Mouse (Mus musculus) cerebellum, postnatal 25 days (tissue): ENCODE measurements around the gene Top1.
"Not testable (repeated sequence)": the region's sequence is repeated elsewhere in the genome, so short reads cannot be mapped to it uniquely, and the experiment has no call there.

Source experiments
- DNase-seq, 2 experiments: peaks; one replicate each; pipeline ENCODE4 v3.0.0; 2021; ENCODE audit warnings: mixed read lengths in 2 of 2

The Top1 gene

DNA sequence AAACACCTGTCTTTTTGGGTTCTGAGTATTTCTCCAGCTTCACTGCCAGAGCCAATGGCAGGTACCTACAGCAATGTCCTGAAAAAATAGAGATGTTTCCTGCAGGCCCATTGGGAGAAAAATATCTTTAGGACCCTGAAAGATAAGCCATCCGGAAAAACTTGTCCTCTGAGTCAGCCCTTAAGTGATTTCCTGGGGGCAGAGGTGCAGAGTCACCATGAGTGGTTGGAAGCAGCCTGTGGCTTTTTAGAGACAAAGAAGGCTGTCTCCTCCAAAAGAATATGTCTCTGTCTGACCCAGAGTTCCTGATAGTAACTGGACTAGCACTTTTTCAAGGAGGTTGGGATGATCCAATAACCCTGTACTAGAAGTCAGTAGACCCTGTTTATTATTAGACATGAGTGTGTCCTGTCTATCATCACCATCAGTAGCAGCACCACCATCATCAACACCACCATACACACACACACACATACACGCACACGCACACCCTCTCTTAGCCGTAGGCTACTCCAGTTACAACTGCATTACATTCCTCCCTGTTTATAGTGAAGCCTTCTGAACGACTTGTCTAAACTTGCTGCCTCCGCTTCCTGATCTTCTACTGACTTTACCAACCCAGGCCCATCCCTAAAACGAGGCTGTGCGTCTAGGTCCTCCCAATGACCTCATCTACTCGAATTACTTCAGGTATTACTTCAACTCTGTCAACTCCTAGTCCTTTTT is 14.7 kb upstream of the Top1 start:
- DNase-seq, result no peak

DNA sequence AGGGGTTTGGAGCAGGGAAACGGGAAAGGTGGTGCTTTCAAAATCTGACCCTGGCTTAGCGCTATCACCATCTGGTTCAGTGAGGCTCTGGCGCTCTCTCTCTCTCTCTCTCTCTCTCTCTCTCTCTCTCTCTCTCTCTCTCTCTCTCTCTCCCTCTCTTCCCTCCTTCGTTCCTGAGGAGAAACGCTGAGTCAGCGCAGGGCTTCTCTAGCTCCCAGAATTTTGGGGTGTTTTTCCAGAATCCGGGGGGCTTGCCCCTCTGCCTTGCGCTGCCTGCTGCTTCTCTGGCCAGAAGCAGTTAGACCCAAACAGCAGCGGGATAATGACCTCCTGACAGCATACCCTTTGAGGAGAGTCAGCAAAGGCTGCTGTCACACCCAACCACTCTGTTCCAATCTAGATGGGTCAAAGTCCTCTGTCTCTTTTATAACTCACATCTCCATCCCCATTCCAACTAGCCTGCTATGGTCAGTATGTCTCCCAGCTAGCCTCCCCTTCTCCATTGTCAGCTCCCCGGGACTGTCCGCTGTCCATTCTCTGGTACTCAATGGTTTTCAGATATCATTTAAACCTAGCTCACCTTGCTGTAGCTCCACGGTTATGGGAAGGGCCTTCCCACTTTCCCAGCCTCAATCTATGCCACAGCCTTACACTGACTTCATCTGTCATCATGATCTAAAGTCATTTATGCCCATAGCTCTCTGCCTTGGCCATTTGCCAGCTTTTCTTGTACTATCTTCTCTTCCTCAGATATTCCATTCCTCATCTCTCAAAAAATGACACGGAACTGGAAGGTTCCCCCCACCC is 5.6 kb upstream of the Top1 start:
- DNase-seq, result no peak

DNA sequence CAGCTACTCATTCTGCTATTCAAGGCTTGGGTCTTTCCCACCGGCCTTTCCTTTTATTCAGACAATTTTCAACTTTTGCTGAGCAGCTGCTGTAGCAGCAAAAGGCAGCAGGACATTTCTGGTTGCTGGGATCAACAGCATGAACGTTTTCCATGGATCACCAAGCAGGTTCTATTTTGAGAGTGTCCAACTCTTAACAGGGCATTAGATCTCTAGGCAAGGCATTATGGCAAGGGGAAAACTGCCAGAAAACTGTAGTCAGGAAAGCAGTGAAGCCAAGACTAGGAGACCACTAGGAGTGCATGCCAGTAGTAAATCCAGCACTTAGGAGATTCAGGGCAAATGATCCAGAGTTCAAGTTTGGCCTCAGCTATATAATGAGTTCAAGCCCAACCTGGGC is 4.5 kb upstream of the Top1 start:
- DNase-seq, result no peak

DNA sequence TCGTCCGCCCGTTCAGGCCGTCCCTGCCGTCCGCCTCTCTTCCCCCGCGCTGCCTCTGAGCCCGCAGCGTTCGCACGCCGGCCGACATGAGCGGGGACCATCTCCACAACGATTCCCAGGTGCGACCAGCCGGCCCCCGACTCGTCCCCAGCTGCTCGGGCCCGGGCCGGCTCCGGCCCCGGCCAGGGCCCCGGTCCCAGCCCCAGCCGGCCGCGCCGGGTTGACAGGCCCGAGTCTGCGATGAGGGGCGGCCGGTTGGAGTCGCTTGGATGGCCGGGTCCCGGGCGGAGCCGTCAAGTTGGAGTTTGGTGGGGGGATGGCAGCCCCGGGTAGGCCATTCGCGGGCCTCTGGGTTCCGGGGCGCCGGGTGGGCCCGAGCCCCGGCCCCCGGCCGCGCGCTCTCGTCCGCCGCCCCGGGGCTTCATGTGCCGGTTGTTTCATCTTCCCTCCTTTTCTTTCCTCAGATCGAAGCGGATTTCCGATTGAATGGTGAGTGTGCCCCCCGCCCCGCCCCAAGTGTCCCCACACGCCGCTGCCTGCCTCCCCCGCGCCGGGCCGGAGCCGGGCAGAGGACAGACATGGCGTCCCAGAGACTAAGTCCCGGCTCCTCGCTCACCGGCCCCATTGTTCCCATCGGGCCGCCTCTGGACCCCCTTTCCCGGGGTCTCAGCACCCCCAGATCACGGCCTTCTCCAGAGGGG is 606 bp downstream of the Top1 start:
- peak; percentile 70 to 71 for DNase-seq

DNA sequence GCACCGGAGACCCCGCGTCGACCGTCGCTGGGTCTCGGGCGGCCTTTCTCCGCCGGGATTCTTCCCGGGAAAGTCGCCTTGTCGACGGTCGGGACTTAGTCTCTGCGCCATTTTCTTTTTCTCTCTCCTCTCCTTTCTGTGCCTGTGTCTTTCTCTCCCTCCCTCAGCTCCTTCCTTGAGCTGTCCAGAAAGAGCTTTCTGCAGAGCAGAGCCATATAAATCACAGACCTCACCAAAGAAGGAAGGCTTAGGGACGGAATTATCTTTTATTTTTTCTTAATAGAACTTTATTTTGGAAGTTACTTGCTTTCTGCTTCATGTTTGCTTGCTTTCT is 1.1 kb downstream of the Top1 start:
- DNase-seq, result no peak

DNA sequence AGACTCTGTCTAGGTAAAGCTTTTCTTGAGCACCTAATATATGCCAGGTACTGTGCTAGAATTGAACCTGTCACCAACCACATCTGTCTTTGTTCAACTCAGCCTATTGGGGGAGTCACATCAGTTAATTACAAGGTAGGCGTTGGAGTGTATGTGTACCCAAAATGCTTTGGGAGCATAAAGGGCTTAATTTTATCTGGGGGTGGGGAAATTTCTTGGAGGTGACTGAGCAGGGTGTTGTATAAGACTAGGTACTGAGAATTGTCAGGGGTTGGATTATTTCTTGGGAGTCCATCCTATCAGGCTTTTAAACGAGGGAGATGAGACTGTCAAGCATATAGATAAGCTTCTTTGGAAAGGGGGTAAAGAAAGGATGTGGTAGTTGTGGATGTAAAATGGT is 2.4 kb downstream of the Top1 start:
- no peak for DNase-seq

DNA sequence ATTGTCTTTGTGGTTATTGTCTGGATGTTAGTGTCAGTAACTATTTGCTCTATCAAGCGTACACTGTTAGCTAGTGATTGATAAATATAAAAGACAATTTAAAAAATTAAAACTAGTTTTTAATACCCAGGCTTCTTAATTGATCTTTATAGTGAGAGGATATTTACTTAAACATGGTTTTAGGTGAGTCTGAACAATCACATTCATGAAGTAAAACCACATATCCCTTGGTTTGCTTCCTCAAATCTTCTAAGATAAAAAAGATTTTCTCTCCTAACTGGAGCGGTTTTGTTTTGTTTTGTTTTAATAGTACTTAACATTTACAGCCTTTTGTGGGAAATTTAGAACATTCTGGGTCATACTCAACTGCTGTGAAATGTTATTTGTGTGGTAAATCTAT is 3.4 kb downstream of the Top1 start:
- DNase-seq, result no peak

DNA sequence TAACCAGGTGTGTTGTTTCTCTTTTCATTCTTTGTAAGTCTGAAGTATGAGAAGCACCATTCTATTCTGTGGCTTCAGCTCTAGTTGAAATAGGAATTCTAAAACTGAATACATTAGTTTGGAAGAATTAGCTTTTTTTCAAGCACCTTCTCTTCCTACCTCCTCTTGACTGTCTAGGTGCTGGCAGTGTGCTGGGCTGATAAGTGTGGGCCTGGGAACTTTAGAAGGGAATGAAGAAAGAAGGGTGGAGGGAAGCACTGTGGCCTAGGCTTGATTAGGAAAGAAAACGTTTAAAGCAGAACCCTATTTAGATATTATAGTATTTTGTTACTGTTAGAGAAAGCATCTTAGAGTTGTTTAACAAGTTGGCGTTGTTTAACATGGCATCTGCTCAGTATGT is 5.5 kb downstream of the Top1 start:
- DNase-seq, result no peak

DNA sequence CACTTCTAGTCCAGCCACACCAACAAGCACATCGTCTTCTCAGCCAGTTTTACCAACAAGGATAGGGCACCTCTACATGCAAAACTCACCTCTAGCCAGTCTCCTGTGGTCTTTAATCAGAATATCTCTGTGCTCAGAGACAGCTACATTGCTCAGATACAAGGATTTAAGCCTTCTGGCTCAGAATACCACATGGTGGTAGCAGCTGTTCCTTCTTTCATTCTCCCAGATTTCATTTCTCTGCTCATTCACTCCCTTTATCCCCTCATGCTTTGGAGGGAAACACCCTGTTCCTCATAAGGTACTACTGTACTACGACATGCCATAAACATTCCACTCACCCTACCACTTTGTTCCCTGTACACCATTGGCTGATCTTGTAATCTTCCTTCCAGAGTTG is 7.5 kb downstream of the Top1 start:
- no peak for DNase-seq

DNA sequence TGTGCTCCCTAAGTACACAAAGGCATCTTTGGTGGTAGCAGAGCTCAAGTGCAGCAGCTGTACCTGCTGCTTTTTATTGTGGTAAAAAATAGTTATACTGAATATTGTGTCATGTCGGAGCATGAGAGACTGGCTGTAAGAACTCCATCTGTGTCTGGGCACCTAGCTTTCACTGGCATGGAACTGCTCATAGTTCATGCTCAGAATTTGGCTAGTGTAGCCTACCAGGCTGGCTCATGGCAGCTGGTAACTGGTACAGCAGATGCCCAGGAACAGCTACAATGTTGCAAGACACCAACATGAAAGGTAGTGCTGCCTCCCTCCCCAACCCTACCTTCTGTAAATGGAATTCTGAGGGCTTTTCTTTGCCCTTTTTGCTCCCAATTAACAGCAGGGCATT is 9.9 kb downstream of the Top1 start:
- DNase-seq, result peak; percentile 32 to 47

DNA sequence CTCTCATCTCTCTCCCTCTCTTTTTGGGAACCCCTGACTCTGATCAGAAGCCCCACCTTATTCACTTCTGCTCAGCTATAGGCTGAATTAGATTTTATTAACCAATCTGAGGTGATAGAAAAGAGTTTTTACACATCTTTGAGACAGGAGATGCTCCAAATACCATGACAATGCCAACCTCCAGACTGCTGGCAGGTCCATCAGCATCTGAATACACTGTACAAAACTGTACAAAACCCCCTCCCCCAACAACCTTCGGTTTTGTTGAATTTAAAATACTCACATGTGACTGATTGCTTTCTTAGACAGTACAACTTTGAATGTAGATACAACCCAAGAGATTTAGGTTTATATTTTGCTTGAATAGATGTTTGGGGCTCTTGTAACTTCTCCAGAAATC is 10.5 kb downstream of the Top1 start:
- DNase-seq, result no peak

DNA sequence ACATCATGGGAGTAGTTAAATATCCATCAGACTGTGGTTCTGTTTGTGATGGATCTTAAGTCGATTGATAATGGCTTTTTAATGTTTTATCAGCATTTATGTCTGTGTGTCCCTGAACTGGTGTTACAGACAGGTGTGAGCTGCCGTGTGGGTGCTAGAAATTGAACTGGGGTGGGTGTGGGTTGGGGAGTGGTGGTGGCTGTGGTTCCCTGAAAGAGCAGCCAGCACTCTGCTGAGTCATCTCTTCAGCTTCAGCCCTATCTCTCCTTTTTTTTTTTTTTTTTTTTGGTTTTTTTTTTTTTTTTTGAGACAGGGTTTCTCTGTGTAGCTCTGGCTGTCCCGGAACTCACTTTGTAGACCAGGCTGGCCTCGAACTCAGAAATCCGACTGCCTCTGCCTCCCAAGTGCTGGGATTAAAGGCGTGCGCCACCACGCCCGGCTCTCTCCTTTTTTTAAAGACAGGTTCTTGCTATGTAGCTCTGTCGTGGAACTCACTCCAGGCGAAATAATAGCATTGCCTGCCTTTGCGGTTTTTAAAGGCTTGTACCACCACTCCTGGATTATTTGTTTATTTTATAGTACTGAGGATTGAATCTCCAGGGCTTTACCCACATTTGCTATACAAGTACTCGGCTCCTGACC is 12.2 kb downstream of the Top1 start:
- DNase-seq, result no peak

DNA sequence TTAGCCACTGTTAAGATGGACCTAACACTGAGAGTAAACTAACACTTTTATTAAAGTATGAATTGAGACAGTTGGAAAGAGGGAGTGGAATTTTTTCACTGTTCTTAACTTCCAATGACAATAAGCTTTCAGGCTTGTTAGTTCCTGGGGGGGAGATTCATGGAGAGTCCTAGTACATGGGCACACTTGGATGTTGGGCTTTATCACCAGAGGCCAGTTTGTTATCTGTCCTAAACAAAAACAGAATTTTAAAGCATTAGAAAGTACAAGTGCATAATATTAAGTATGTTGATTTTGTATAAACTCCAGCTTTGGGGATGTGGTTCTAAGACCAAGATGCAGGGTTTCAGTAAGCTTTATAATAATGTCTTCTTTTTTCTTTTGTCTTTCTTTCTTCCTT is 13.1 kb downstream of the Top1 start:
- no peak for DNase-seq

DNA sequence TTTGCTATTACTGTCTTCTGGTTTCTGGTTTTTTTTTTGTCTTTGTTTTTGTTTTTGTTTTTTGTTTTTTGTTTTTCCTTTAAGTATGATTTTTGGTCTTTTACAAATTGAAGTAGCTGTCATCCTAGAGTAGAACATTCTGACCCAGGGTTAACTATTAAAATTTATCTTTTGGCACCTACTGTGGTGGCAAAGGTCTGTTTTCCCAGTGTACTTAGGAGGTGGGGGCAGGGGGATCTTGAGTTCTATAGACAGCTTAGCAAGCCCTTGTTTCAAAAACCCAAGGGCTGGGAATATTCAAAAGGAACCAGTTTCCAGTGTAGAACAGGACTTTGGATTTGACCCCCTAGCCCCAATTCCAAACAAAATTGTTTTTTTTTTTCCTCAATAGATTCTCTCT is 18.7 kb downstream of the Top1 start:
- DNase-seq, result no peak

DNA sequence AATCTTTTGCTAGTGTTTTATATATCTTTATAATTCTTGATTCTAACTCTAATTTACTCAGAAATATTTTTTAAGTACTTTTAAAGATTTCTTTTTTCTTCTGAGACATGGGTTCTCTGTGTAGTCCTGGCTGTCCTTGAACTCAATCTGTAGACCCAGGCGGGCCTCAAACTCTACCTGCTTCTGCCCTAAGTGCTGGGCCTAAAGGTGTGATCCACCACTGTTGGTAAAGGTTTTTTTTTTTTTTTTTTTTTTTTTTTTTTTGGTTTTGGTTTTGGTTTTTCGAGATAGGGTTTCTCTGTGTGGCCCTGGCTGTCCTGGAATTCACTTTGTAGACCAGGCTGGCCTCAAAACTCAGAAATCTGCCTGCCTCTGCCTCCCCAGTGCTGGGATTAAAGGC is 19.3 kb downstream of the Top1 start:
- not testable (repeated sequence) for DNase-seq

DNA sequence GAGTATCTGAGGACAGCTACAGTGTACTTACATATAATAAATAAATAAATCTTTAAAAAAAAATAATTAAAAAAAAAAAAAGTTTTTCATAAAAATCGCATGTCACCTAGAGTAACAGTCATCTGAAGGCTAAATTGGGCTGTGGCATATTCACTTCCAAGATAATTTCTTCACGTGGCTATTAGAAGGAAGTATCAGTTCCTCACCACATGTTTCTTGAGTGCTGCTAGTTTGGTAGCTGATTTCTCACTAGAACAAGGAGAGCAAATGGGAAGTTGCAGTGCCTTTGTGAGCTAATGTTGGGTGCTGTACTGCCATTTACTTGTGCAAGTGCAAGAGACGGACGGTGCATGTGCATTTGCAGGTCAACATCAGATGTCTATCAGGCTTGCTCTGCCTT is 21.6 kb downstream of the Top1 start:
- no peak for DNase-seq

DNA sequence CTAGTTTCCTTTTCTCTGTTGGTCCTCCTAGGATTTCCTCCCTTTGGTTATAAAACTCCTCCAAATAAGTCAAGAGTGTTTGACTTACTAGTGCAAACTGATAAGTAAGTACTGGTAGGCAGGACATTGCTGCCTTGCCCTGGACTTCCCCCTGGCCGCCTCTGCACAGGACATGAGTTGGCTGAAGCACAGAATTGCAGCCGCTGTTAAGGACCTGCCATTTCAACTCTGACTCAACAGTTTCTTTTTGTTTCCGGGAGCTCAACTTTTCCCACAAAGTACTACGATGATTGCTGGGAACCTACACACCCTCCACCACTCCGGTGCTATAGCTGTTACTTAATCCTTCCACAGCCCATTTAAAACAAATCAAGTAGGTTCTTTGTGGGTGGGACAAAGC is 54.6 kb downstream of the Top1 start:
- DNase-seq, result no peak

DNA sequence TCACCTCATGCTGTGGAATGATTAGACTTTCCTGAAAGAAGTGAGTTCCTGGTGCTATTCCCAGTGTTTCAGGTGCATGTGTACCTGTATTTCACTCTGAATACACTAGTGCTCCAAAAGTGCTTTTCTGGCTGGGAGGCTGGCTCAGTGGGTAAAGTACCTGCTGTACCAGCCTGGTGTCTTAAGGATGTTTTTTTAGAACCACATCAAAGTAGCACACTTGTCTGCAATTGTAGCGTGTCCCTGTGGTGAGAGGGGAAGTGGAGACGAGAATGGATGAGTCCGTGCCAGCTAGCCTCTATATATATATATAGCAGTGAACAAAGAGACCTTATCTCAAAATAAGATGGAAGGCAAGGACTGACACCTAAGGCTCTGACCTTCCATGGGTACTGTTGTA is 55.9 kb downstream of the Top1 start:
- no peak for DNase-seq

DNA sequence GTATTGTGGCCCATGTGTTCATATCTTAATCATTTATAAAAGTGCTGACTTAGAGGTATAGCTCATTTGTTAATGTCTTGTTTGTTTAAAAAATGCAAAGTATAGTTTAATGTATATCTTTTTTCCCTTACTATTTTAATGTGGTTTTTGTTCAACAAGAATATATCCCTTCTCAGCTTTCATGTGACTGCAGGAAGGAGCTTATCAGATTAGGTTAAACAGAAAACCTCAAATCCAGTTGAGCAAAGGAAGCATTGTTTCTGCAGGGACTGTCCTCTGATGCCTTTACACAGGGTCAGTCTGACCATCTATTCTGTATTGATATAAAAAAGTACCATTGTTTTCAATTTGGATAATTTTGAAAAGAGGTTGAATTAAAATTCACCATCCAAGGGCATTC is 57.1 kb downstream of the Top1 start:
- no peak for DNase-seq

DNA sequence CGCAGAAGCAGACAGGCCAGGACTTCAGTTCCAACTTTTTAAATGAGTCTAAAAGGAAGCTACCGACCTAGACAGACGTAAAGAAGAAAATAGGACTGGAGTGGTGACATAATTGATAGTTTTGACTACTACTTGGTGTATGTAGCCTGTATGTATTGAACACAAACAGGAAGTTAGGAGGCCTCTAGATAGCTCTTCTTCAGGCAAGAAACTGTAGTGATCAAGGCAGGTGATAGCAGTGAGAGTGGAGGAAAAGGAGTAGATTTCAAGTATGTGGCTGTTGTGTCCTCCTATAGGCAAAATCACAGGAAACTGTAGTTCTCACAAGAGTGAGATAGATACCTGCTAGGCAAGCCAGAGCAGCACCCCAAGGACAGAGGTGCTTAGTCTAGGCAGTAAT is 62.0 kb downstream of the Top1 start:
- no peak for DNase-seq

DNA sequence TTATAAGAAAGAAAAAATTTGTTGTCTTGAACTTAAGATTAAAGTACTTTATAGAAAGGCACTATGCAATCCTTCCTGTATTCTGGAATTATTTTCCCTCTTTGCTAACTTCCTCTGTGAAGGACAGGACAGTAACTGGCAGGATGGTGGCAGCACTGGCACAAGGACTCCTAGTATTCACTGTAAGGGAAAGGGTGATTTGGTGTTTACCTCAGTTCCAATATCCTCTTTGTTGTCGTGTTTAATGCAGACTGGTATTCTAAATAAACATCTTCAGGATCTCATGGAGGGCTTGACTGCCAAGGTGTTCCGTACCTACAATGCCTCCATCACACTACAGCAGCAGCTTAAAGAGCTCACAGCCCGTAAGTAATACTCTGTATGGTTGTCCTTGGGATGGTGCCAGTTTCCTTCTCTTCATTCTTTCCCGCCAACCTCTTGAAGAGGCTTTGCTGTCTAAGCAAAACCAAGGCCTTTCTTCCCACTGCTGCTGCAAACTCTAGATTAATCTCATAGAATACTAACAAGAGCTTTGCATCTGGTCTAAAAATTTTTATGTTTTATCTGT is 69.9 kb downstream of the Top1 start:
- no peak for DNase-seq

DNA sequence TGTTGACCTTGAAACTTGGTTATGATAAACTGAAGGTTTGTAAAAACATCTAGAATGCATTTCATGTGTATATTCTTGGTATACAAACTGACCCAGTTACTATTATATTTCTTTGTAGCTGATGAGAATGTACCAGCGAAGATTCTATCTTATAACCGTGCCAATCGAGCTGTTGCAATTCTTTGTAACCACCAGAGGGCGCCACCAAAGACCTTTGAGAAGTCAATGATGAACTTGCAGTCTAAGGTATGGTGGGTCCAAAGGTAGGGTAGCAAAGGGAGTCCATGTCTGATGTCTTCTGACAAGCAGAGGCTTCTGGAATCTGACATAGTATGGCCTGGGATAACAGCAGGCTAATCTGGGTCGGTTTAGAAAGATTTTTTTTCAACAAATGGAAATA is 71.6 kb downstream of the Top1 start:
- DNase-seq, result peak; percentile 30 to 71

DNA sequence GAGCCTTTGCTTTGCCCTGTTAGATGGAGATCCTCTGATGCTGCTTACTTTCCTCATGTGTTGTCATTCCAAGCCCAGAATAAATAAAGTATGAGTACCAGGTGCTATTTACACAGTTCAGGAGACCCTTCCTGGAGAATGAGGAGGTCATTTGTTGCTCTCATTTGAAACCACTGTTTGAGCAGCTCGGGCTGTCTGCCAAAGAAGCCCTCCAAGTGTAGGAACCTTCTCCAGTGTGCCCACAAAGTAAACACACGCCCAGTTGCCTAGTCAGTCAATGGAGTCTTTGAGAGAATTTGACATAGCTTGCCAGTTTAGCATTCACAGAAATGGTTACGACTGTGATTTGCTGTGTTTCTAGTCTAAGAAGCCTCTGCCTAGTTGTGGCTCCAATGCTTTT is 73.1 kb downstream of the Top1 start:
- no peak for DNase-seq
